Mouse (Mus musculus) megakaryocyte-erythroid progenitor cell, adult 5 weeks (primary cell): ENCODE measurements around the gene Faxc. TPM values are rescaled to one million over a fixed set of nuclear protein-coding genes. Genes with fewer than 3 reads are reported as not detected.

Experiments used
- polyA plus RNA-seq: library from polyadenylated mRNA; stranded (reverse); fragments of >175 nt; gene quantifications from 2 replicates; pipeline ENCODE4 v1.2.3, GENCODE M21; 2012

The Faxc gene
- polyA plus RNA-seq: 0.04 TPM in 1 of 2 replicates, not detected in the other

GRCm38 (mm10) chr4:21930971-21931771 lies at the start of gene Faxc:
Gene Faxc, plus strand, starts transcription at chr4:21931329.

Other genes starting within 250 kb of the Faxc start
- gene Prdm13, start 245.4 kb upstream of the Faxc start, polyA plus RNA-seq: 0.03 and 0.07 TPM in 2 replicates
- 0.39 and 0.80 TPM in 2 replicates for gene Ccnc, start 203.6 kb upstream of the Faxc start, polyA plus RNA-seq
- gene Usp45, start 164.2 kb upstream of the Faxc start, polyA plus RNA-seq: 1.6 and 2.0 TPM in 2 replicates
- gene Tstd3, start 164.1 kb upstream of the Faxc start, polyA plus RNA-seq: 0.81 and 1.8 TPM in 2 replicates
- gene Pnisr, start 83.7 kb upstream of the Faxc start, polyA plus RNA-seq: 40.5 and 53.7 TPM in 2 replicates
- gene Coq3, start 51.7 kb upstream of the Faxc start, polyA plus RNA-seq: 2.0 and 2.5 TPM in 2 replicates